Comparison of ENCODE assay signal across 26 mouse cellular contexts in genomic region chr11:75906556-75906955, GRCm38 (mm10). TPM values are rescaled to one million over a fixed set of nuclear protein-coding genes. Genes with fewer than 3 reads are reported as not detected.
DNase-seq lines count a peak whose midpoint lies in the region; ATAC-seq and TF ChIP-seq lines count a peak whose summit lies in the region.
"Had no signal": no experiment of that assay in that cellular context is flagged by ENCODE, and none has a peak within 500 bp of the region (broad histone marks: within the 10 kb centered on the region; RNA-seq: fewer than 3 reads in every experiment).

No protein-coding gene starts in this region.

- peaks cover 35% of the 10 kb centered on the region for H3K4me1 ChIP-seq in hindbrain, embryonic 10.5 days (replicated peaks)
- H3K4me1 ChIP-seq in hindbrain, postnatal 0 days (ENCODE audit: insufficient read depth, low read length): 0 out of 2 replicates have a peak, but pooled peaks cover 8% of the 10 kb centered on the region
- H3K4me1 ChIP-seq in kidney, postnatal 0 days (replicated peaks; ENCODE audit: insufficient read depth, low read length): peaks cover 27% of the 10 kb centered on the region
- H3K4me1 ChIP-seq: limb, embryonic 15.5 days had no signal

- peak overlapping the region; percentile 60; the same call in 1 of the 2 replicates for H3K27ac ChIP-seq in hindbrain, embryonic 10.5 days
- H3K27ac ChIP-seq in hindbrain, postnatal 0 days: no peak overlapping the region
- H3K27ac ChIP-seq in kidney, postnatal 0 days: peak overlapping the region; percentile 94
- H3K27ac ChIP-seq: embryonic facial prominence, embryonic 13.5 days; forebrain, embryonic 13.5 days; gastrocnemius, adult 2 months; hindbrain, embryonic 15.5 days; limb, embryonic 15.5 days; liver, embryonic 14.5 days; lung, embryonic 15.5 days; midbrain, embryonic 15.5 days; neural tube, embryonic 13.5 days; stomach, embryonic 15.5 days had no signal

- no peak overlapping the region for H3K4me3 ChIP-seq in hindbrain, embryonic 10.5 days
- H3K4me3 ChIP-seq in hindbrain, postnatal 0 days (ENCODE audit: low read length): no peak overlapping the region
- no peak overlapping the region for H3K4me3 ChIP-seq in kidney, postnatal 0 days (replicated peaks; ENCODE audit: low read depth, low read length)
- H3K4me3 ChIP-seq: embryonic facial prominence, embryonic 13.5 days; erythroblast, embryonic 14.5 days; forebrain, embryonic 13.5 days; gastrocnemius, adult 2 months; hindbrain, embryonic 15.5 days; limb, embryonic 15.5 days; lung, embryonic 15.5 days; midbrain, embryonic 15.5 days; myocyte; neural tube, embryonic 13.5 days; stomach, embryonic 15.5 days had no signal

- TF ChIP-seq CTCF in hindbrain, postnatal 0 days (IDR thresholded peaks at IDR 0.05; ENCODE audit: low read depth): no peak
- TF ChIP-seq CTCF in kidney, postnatal 0 days (IDR thresholded peaks at IDR 0.05; ENCODE audit: low read depth): no peak

- no peaks in the 10 kb centered on the region for H3K36me3 ChIP-seq in hindbrain, embryonic 10.5 days
- H3K36me3 ChIP-seq in hindbrain, postnatal 0 days (ENCODE audit: insufficient read depth, low read length): no peaks in the 10 kb centered on the region
- no peaks in the 10 kb centered on the region for H3K36me3 ChIP-seq in kidney, postnatal 0 days (ENCODE audit: insufficient read depth, low read length)
- H3K36me3 ChIP-seq: embryonic facial prominence, embryonic 13.5 days; hindbrain, embryonic 15.5 days; limb, embryonic 15.5 days; lung, embryonic 15.5 days; midbrain, embryonic 15.5 days; neural tube, embryonic 13.5 days; stomach, embryonic 15.5 days had no signal

- ATAC-seq in hindbrain, postnatal 0 days: no peak
- peak; percentile 34; the same call in 1 of the 2 replicates for ATAC-seq in kidney, postnatal 0 days (replicated peaks; ENCODE audit: low FRiP score, low read depth)
- ATAC-seq: CD4-positive, CD25-positive, alpha-beta regulatory T cell, adult 4 months; forebrain, embryonic 13.5 days; midbrain, embryonic 15.5 days had no signal

- no peak for DNase-seq in hindbrain, embryonic 10.5 days (ENCODE audit: low spot score)
- DNase-seq in hindbrain, postnatal 0 days (ENCODE audit: low spot score): no peak
- DNase-seq in kidney, adult 18-20 months: peak; percentile 44
- peak; percentile 62 for DNase-seq in kidney, postnatal 0 days (ENCODE audit: low spot score)
- DNase-seq in yolk sac, embryonic 10.5 days (ENCODE audit: low spot score): peak; percentile 68
- no peak for DNase-seq in embryo, embryonic 10.5 days (ENCODE audit: low spot score)
- no peak for DNase-seq in thymus, postnatal 4 days
- DNase-seq: cerebellum, adult 11-12 months; cerebellum, postnatal 10 days; gastrocnemius, adult 2 months; heart, postnatal 4 days; left cerebral cortex, postnatal 4 days; right cerebral cortex, postnatal 4 days; thymus, postnatal 25 days had no signal

- no peaks in the 10 kb centered on the region; the same call in 1 of the 2 replicates for H3K9me3 ChIP-seq in hindbrain, embryonic 10.5 days
- H3K9me3 ChIP-seq in hindbrain, postnatal 0 days (ENCODE audit: low read length): no peaks in the 10 kb centered on the region
- H3K9me3 ChIP-seq in kidney, postnatal 0 days (replicated peaks; ENCODE audit: low read length): no peaks in the 10 kb centered on the region
- H3K9me3 ChIP-seq: embryonic facial prominence, embryonic 13.5 days; hindbrain, embryonic 15.5 days; limb, embryonic 15.5 days; lung, embryonic 15.5 days; midbrain, embryonic 15.5 days; neural tube, embryonic 13.5 days; stomach, embryonic 15.5 days had no signal

- H3K4me2 ChIP-seq in hindbrain, postnatal 0 days (ENCODE audit: low read depth, low read length): no peak overlapping the region
- peak overlapping the region; percentile 32 for H3K4me2 ChIP-seq in kidney, postnatal 0 days (ENCODE audit: low read length)
- H3K4me2 ChIP-seq: embryonic facial prominence, embryonic 13.5 days; forebrain, embryonic 13.5 days; hindbrain, embryonic 15.5 days; limb, embryonic 15.5 days; lung, embryonic 15.5 days; midbrain, embryonic 15.5 days; neural tube, embryonic 13.5 days; stomach, embryonic 15.5 days had no signal

- no peaks in the 10 kb centered on the region for H3K27me3 ChIP-seq in hindbrain, embryonic 10.5 days (ENCODE audit: insufficient read depth, poor library complexity, severe bottlenecking)
- no peaks in the 10 kb centered on the region for H3K27me3 ChIP-seq in hindbrain, postnatal 0 days (ENCODE audit: insufficient read depth, low read length)
- no peaks in the 10 kb centered on the region for H3K27me3 ChIP-seq in kidney, postnatal 0 days (ENCODE audit: insufficient read depth, low read length)
- H3K27me3 ChIP-seq: embryonic facial prominence, embryonic 13.5 days; forebrain, embryonic 13.5 days; hindbrain, embryonic 15.5 days; limb, embryonic 15.5 days; lung, embryonic 15.5 days; midbrain, embryonic 15.5 days; neural tube, embryonic 13.5 days; stomach, embryonic 15.5 days had no signal

- WGBS in hindbrain, embryonic 10.5 days: 53% methylated on average over 12 of the region's 12 CpGs
- 60% methylated on average over 12 of the region's 12 CpGs for WGBS in hindbrain, postnatal 0 days
- WGBS in kidney, postnatal 0 days: 22% methylated on average over 12 of the region's 12 CpGs

- no peak overlapping the region for H3K9ac ChIP-seq in hindbrain, postnatal 0 days (replicated peaks; ENCODE audit: low read length)
- 0 out of 2 replicates have a peak overlapping the region, but pooled peaks have one; percentile 10 for H3K9ac ChIP-seq in kidney, postnatal 0 days (ENCODE audit: low read depth, low read length)
- H3K9ac ChIP-seq: embryonic facial prominence, embryonic 13.5 days; forebrain, embryonic 13.5 days; hindbrain, embryonic 15.5 days; limb, embryonic 15.5 days; liver, embryonic 14.5 days; lung, embryonic 15.5 days; midbrain, embryonic 15.5 days; neural tube, embryonic 13.5 days; stomach, embryonic 15.5 days had no signal

RNA-seq across cellular contexts. Expression of gene Rph3al, which starts 31.7 kb away (rescaled TPM):
- polyA plus RNA-seq in hindbrain, embryonic 10.5 days (2016; fragmentation: Nextera tagmentation; extraction: Ambion mirVana): 2.1 and 2.4 TPM in 2 replicates
- 2.0 and 3.1 TPM in 2 replicates for total RNA-seq in hindbrain, postnatal 0 days (2014; rRNA removed)
- polyA plus RNA-seq in hindbrain, postnatal 0 days (2015; fragmentation: Nextera tagmentation; extraction: Ambion mirVana): 2.5 and 3.3 TPM in 2 replicates
- 14.5 and 15.4 TPM in 2 replicates for polyA plus RNA-seq in kidney, postnatal 0 days (2015; fragmentation: Nextera tagmentation; extraction: Ambion mirVana)
- polyA plus RNA-seq: erythroblast, embryonic 14.5 days had no signal

Comparison
In these comparisons a context has a peak if more than half of its experiments do, and no peak if none do; other contexts are left out.
1. DNase-seq: peak in kidney, adult 18-20 months (single experiment), kidney, postnatal 0 days (single experiment) and yolk sac, embryonic 10.5 days (single experiment); none in hindbrain, embryonic 10.5 days (single experiment), hindbrain, postnatal 0 days (single experiment), embryo, embryonic 10.5 days (single experiment) and thymus, postnatal 4 days (single experiment).